ENCODE assay signal across 8 mouse cellular contexts in the genomic region with DNA sequence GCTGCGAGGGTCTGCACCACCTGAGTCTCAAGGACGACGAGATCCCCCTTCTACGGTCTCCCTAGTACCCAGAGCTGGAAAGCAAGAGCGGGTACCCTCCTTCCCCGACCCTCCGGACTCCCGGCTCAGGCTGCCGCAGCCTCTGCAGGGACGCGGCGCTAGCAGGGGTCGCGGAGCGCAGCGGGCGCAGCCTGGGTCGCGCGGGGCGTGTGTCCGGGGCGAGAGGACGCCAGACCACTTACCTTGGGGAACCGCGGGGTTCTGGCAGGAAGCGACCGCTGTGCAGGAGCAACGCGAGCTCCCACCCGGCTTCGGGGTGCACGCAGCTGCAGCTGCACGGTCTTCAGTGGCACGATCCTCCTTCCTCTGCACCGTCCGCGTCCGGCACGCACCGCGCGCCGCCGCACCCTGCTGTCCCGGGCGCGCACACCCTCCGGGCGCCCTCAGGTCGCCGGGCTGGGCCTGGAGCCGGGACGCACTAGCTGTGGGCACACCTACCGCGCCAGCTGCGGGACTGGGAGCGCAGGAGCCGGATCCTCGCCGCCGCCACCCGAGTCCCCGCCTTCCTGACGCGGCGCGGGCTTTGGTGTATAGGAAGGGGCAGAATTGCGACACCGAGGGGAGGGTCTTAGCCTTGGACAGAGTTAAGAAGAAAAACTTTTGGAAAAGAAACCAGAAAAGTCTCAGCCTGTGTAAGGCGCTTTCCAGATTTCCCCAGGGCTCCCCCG. TPM values are rescaled to one million over a fixed set of nuclear protein-coding genes. Genes with fewer than 3 reads are reported as not detected.
A peak's percentile ranks its signal among the peaks of the same experiment; 100 is the strongest.
DNase-seq lines count a peak whose midpoint lies in the region; ATAC-seq lines count a peak whose summit lies in the region.

A gene (minus strand): TSS at position 354 of the 728 bp plus-strand sequence.

- peak; percentile 3 to 4 for DNase-seq in thymus, adult 18-20 months
- no peak for DNase-seq in thymus, postnatal 0 days (ENCODE audit: low spot score)
- peak; percentile 63 for DNase-seq in heart, postnatal 4 days
- DNase-seq in limb, embryonic 10.5 days (ENCODE audit: low spot score) = peak; percentile 80
- peak; percentile 93 for DNase-seq in midbrain, embryonic 11.5 days (ENCODE audit: low spot score, missing footprints)
- peak; percentile 11 for DNase-seq in testis, postnatal 14 days (ENCODE audit: low spot score)
- DNase-seq in natural killer cell, adult 2 months (ENCODE audit: low spot score in 2 of 2) = no peak

- H3K4me3 ChIP-seq in forebrain, embryonic 13.5 days = peak within 1 kb of the TSS; percentile 69
- H3K4me3 ChIP-seq in limb, embryonic 10.5 days = peak within 1 kb of the TSS; percentile 84
- H3K4me3 ChIP-seq in midbrain, embryonic 11.5 days (ENCODE audit: low read depth, low read length) = peak within 1 kb of the TSS; percentile 66

- peak within 1 kb of the TSS; percentile 94 for H3K4me2 ChIP-seq in forebrain, embryonic 13.5 days
- H3K4me2 ChIP-seq in midbrain, embryonic 11.5 days = peak within 1 kb of the TSS; percentile 98

- peak; percentile 82 for ATAC-seq in forebrain, embryonic 13.5 days
- peak; percentile 85 for ATAC-seq in midbrain, embryonic 11.5 days (ENCODE audit: low FRiP score)

- H3K27ac ChIP-seq in forebrain, embryonic 13.5 days = no peak within 1 kb of the TSS
- H3K27ac ChIP-seq in limb, embryonic 10.5 days = peak within 1 kb of the TSS; percentile 93
- H3K27ac ChIP-seq in midbrain, embryonic 11.5 days (ENCODE audit: low read depth, low read length) = no peak within 1 kb of the TSS

- H3K9me3 ChIP-seq in forebrain, embryonic 13.5 days (replicated peaks) = no peaks in the 10 kb centered on the region
- H3K9me3 ChIP-seq in limb, embryonic 10.5 days (replicated peaks) = no peaks in the 10 kb centered on the region
- no peaks in the 10 kb centered on the region for H3K9me3 ChIP-seq in midbrain, embryonic 11.5 days (ENCODE audit: control insufficient read depth, low read length)

- peak within 1 kb of the TSS; percentile 68 for H3K9ac ChIP-seq in forebrain, embryonic 13.5 days
- H3K9ac ChIP-seq in midbrain, embryonic 11.5 days (ENCODE audit: low read length) = peak within 1 kb of the TSS; percentile 71

- H3K4me1 ChIP-seq in forebrain, embryonic 13.5 days = peaks cover 14% of the 10 kb centered on the region; the same call in 1 of the 2 replicates
- peaks cover 52% of the 10 kb centered on the region for H3K4me1 ChIP-seq in limb, embryonic 10.5 days
- H3K4me1 ChIP-seq in midbrain, embryonic 11.5 days (ENCODE audit: control insufficient read depth, insufficient read depth, low read length) = peaks cover 3% of the 10 kb centered on the region; the same call in 1 of the 2 replicates

- H3K36me3 ChIP-seq in forebrain, embryonic 13.5 days (ENCODE audit: poor library complexity, severe bottlenecking) = no peaks in the 10 kb centered on the region
- peaks cover 9% of the 10 kb centered on the region for H3K36me3 ChIP-seq in limb, embryonic 10.5 days
- no peaks in the 10 kb centered on the region for H3K36me3 ChIP-seq in midbrain, embryonic 11.5 days (ENCODE audit: control insufficient read depth, insufficient read depth, low read length)

- peaks cover 55% of the 10 kb centered on the region for H3K27me3 ChIP-seq in forebrain, embryonic 13.5 days
- peaks cover 25% of the 10 kb centered on the region; the same call in 1 of the 2 replicates for H3K27me3 ChIP-seq in limb, embryonic 10.5 days (ENCODE audit: low read depth, poor library complexity, severe bottlenecking)
- H3K27me3 ChIP-seq in midbrain, embryonic 11.5 days (ENCODE audit: control insufficient read depth, insufficient read depth, low read length) = peaks cover 28% of the 10 kb centered on the region

- WGBS in forebrain, embryonic 13.5 days = under 1% methylated on average over 56 of the region's 72 CpGs
- WGBS in limb, embryonic 10.5 days = under 1% methylated on average over 72 of the region's 72 CpGs
- under 1% methylated on average over 71 of the region's 72 CpGs for WGBS in midbrain, embryonic 11.5 days

RNA-seq across cellular contexts. Expression of the gene that starts here (rescaled TPM):
- polyA plus RNA-seq in thymus, postnatal 0 days (2015; fragmentation: Nextera tagmentation; extraction: Ambion mirVana) = 0.10 and 0.17 TPM in 2 replicates
- polyA plus RNA-seq in forebrain, embryonic 13.5 days (2015; fragmentation: Nextera tagmentation; extraction: Ambion mirVana) = 0.19 and 0.38 TPM in 2 replicates
- 1 to 10 TPM; 2.4 to 3.3 TPM for total RNA-seq in heart, postnatal 4 days (2021)
- 1.7 and 2.5 TPM in 2 replicates for polyA plus RNA-seq in limb, embryonic 10.5 days (2016; fragmentation: Nextera tagmentation; extraction: Ambion mirVana)
- polyA plus RNA-seq in midbrain, embryonic 11.5 days (2014; fragmentation: Nextera tagmentation; extraction: Ambion mirVana) = 0.92 and 0.98 TPM in 2 replicates

Comparison
In these comparisons a context has a peak if more than half of its experiments do, and no peak if none do; other contexts are left out.
1. DNase-seq: peak in thymus, adult 18-20 months (2 of 2), heart, postnatal 4 days (single experiment), limb, embryonic 10.5 days (single experiment) and testis, postnatal 14 days (single experiment); none in thymus, postnatal 0 days (single experiment) and natural killer cell, adult 2 months (0 of 2).
2. Peak in ATAC-seq, H3K4me3 ChIP-seq, H3K9ac ChIP-seq and H3K4me2 ChIP-seq in forebrain, embryonic 13.5 days; RNA of the gene not detected or under 1 TPM.
3. Peak in DNase-seq, ATAC-seq, H3K4me3 ChIP-seq, H3K9ac ChIP-seq and H3K4me2 ChIP-seq in midbrain, embryonic 11.5 days; RNA of the gene not detected or under 1 TPM.
4. Peak in every context shown above with its lines, with median percentiles within 50 percentile points of each other: H3K4me3 ChIP-seq.